Mouse (Mus musculus) kidney, embryonic 14.5 days (tissue): ENCODE measurements around the gene Pou2f3. TPM values are rescaled to one million over a fixed set of nuclear protein-coding genes. Genes with fewer than 3 reads are reported as not detected.

Experiments used
- ATAC-seq: fragments of 200-750 bp; cut with Nextera tagmentation; 2 replicates; pipeline ENCODE4 v1.8.0; 2017; ENCODE audit warnings: moderate number of reproducible peaks, mild to moderate bottlenecking, moderate TSS enrichment, moderate library complexity; ENCODE audit not compliant: low FRiP score, low TSS enrichment
- H3K27ac ChIP-seq: fragments of 300-500 bp; sonication (generic); 2 replicates; pipeline ENCODE4 v1.5.1; 2014; ENCODE audit warnings: low read depth, mild to moderate bottlenecking, low read length, moderate library complexity, mixed read lengths
- H3K27me3 ChIP-seq: fragments of 300-500 bp; sonication (generic); 2 replicates; pipeline ENCODE4 v1.6.1; 2014; ENCODE audit warnings: mild to moderate bottlenecking, low read length; ENCODE audit not compliant: control insufficient read depth, insufficient read depth
- H3K36me3 ChIP-seq: fragments of 300-500 bp; sonication (generic); 2 replicates; pipeline ENCODE4 v1.6.1; 2014; ENCODE audit warnings: low read length, mixed read lengths; ENCODE audit not compliant: control insufficient read depth, insufficient read depth
- H3K4me1 ChIP-seq: fragments of 300-500 bp; sonication (generic); 2 replicates; pipeline ENCODE4 v1.6.1; 2014; ENCODE audit warnings: low read length, mixed read lengths; ENCODE audit not compliant: control insufficient read depth, insufficient read depth
- H3K4me2 ChIP-seq: fragments of 300-500 bp; sonication (generic); replicated peaks from 2 replicates; pipeline ENCODE4 v1.6.1; 2014; ENCODE audit warnings: low read depth, mild to moderate bottlenecking, low read length
- H3K4me3 ChIP-seq: fragments of 300-500 bp; sonication (generic); 2 replicates; pipeline ENCODE4 v1.5.1; 2014; ENCODE audit warnings: mild to moderate bottlenecking, low read length
- H3K9ac ChIP-seq: fragments of 300-500 bp; sonication (generic); 2 replicates; pipeline ENCODE4 v1.6.1; 2014; ENCODE audit warnings: low read depth, mild to moderate bottlenecking, low read length, moderate library complexity
- H3K9me3 ChIP-seq: fragments of 300-500 bp; sonication (generic); 2 replicates; pipeline ENCODE4 v1.6.1; 2016; ENCODE audit warnings: low read length; ENCODE audit not compliant: control insufficient read depth
- WGBS: fragments of 180-500 bp; shearing (Covaris S2); extraction: QIAGEN DNeasy Blood & Tissue Kit; methylation state at CpG from one replicate; pipeline ENCODE4 v1.1.7; 2014; 5-methylcytosine and 5-hydroxymethylcytosine counted together
- polyA plus RNA-seq: library from polyadenylated mRNA; unstranded; fragments of >200 nt; fragmentation: Nextera tagmentation; extraction: Ambion mirVana; gene quantifications from 2 replicates; pipeline ENCODE4 v1.2.1, GENCODE M21; 2014

Pou2f3 gene
- polyA plus RNA-seq, 1 experiment from 2014 or later, result 0.11 TPM

GRCm38 (mm10) chr9:43106426-43107186 is 103.6 kb downstream of the Pou2f3 start:
- ATAC-seq, result peak; percentile 46; the same call in 1 of the 2 replicates
- Histone ChIP-seq H3K4me1 (peaks cover 27% of the 10 kb centered on the region), H3K27me3 (no peaks in the 10 kb centered on the region), H3K4me3 (peak overlapping the region; percentile 94), H3K9ac (peak overlapping the region; percentile 96), H3K9me3 (no peaks in the 10 kb centered on the region), H3K4me2 (peak overlapping the region; percentile 73), H3K36me3 (peaks cover 11% of the 10 kb centered on the region; the same call in 1 of the 2 replicates), H3K27ac (peak overlapping the region; percentile 91)
- 18% methylated on average over 22 of the region's 22 CpGs for whole genome bisulfite sequencing

GRCm38 (mm10) chr9:43105664-43106361 is 104.4 kb downstream of the Pou2f3 start:
- Histone ChIP-seq H3K36me3 (0 out of 2 replicates have a peak, but pooled peaks cover 5% of the 10 kb centered on the region), H3K27me3 (no peaks in the 10 kb centered on the region), H3K27ac (peak overlapping the region; percentile 91), H3K9ac (peak overlapping the region; percentile 96), H3K4me2 (peak overlapping the region; percentile 73), H3K4me1 (peaks cover 27% of the 10 kb centered on the region), H3K4me3 (peak overlapping the region; percentile 94), H3K9me3 (no peaks in the 10 kb centered on the region)
- ATAC-seq, result peak; percentile 86
- under 1% methylated on average over 80 of the region's 91 CpGs for WGBS

GRCm38 (mm10) chr9:43104873-43105663 is 105.1 kb downstream of the Pou2f3 start:
- Histone ChIP-seq H3K27me3 (no peaks in the 10 kb centered on the region), H3K9me3 (no peaks in the 10 kb centered on the region), H3K4me2 (peak overlapping the region; percentile 73), H3K27ac (peak overlapping the region; percentile 91), H3K36me3 (no peaks in the 10 kb centered on the region), H3K4me3 (peak overlapping the region; percentile 94), H3K9ac (peak overlapping the region; percentile 96), H3K4me1 (peaks cover 27% of the 10 kb centered on the region)
- ATAC-seq, result peak; percentile 15; the same call in 1 of the 2 replicates
- under 1% methylated on average over 26 of the region's 40 CpGs for WGBS

GRCm38 (mm10) chr9:43104526-43104872 is 105.7 kb downstream of the Pou2f3 start:
- H3K36me3 ChIP-seq, result no peaks in the 10 kb centered on the region
- ATAC-seq, result no peak
- no peaks in the 10 kb centered on the region for H3K9me3 ChIP-seq
- no peak overlapping the region; the same call in 1 of the 2 replicates for H3K27ac ChIP-seq
- H3K27me3 ChIP-seq, result no peaks in the 10 kb centered on the region
- WGBS, result under 1% methylated on average over 4 of the region's 4 CpGs
- peak overlapping the region; percentile 96; the same call in 1 of the 2 replicates for H3K9ac ChIP-seq
- H3K4me3 ChIP-seq, result peak overlapping the region; percentile 94
- H3K4me2 ChIP-seq, result peak overlapping the region; percentile 73
- H3K4me1 ChIP-seq, result peaks cover 27% of the 10 kb centered on the region

GRCm38 (mm10) chr9:43103675-43104299 is 106.4 kb downstream of the Pou2f3 start:
- no peaks in the 10 kb centered on the region for H3K36me3 ChIP-seq
- H3K27ac ChIP-seq, result no peak overlapping the region
- peaks cover 27% of the 10 kb centered on the region for H3K4me1 ChIP-seq
- H3K9ac ChIP-seq, result peak overlapping the region; percentile 96
- no peaks in the 10 kb centered on the region for H3K27me3 ChIP-seq
- ATAC-seq, result no peak
- peak overlapping the region; percentile 73 for H3K4me2 ChIP-seq
- H3K9me3 ChIP-seq, result no peaks in the 10 kb centered on the region
- 29% methylated on average over 4 of the region's 4 CpGs for WGBS
- H3K4me3 ChIP-seq, result peak overlapping the region; percentile 94

- no peaks in the 10 kb centered on the region for H3K27me3 ChIP-seq
- peak overlapping the region; percentile 73 for H3K4me2 ChIP-seq
- no peak for ATAC-seq
- H3K4me1 ChIP-seq, result peaks cover 27% of the 10 kb centered on the region
- WGBS, result 93% methylated on average over 2 of the region's 2 CpGs
- H3K27ac ChIP-seq, result no peak overlapping the region
- peak overlapping the region; percentile 96; the same call in 1 of the 2 replicates for H3K9ac ChIP-seq
- peak overlapping the region; percentile 94 for H3K4me3 ChIP-seq
- H3K9me3 ChIP-seq, result no peaks in the 10 kb centered on the region
- H3K36me3 ChIP-seq, result no peaks in the 10 kb centered on the region
These were observed 107.2 kb downstream of the Pou2f3 start for GRCm38 (mm10) chr9:43102931-43103330.

GRCm38 (mm10) chr9:43101936-43102595 is 108.1 kb downstream of the Pou2f3 start:
- no peak overlapping the region; the same call in 1 of the 2 replicates for H3K27ac ChIP-seq
- WGBS, result 76% methylated on average over 8 of the region's 8 CpGs
- no peaks in the 10 kb centered on the region for H3K36me3 ChIP-seq
- H3K4me1 ChIP-seq, result peaks cover 27% of the 10 kb centered on the region
- H3K27me3 ChIP-seq, result no peaks in the 10 kb centered on the region
- no peak overlapping the region for H3K9ac ChIP-seq
- peak overlapping the region; percentile 6; the same call in 1 of the 2 replicates for H3K4me3 ChIP-seq
- ATAC-seq, result no peak
- peak overlapping the region; percentile 73 for H3K4me2 ChIP-seq
- H3K9me3 ChIP-seq, result no peaks in the 10 kb centered on the region

GRCm38 (mm10) chr9:43098922-43099321 is 111.2 kb downstream of the Pou2f3 start:
- H3K4me2 ChIP-seq, result no peak overlapping the region
- no peak overlapping the region for H3K27ac ChIP-seq
- H3K9ac ChIP-seq, result no peak overlapping the region
- H3K9me3 ChIP-seq, result no peaks in the 10 kb centered on the region
- no peak for ATAC-seq
- peaks cover 29% of the 10 kb centered on the region for H3K4me1 ChIP-seq
- no peaks in the 10 kb centered on the region for H3K27me3 ChIP-seq
- 59% methylated on average over 4 of the region's 4 CpGs for WGBS
- H3K4me3 ChIP-seq, result no peak overlapping the region
- no peaks in the 10 kb centered on the region for H3K36me3 ChIP-seq
